Mouse (Mus musculus) left cerebral cortex, postnatal 25 days (tissue): ENCODE results near the gene Rmnd5b. TPM values are rescaled to one million over a fixed set of nuclear protein-coding genes. Genes with fewer than 3 reads are reported as not detected.
"Not testable (repeated sequence)": the region's sequence is repeated elsewhere in the genome, so short reads cannot be mapped to it uniquely, and the experiment has no call there.

Experiments
- DNase-seq, 2 experiments: peaks; one replicate each; pipeline ENCODE4 v3.0.0; 2022; ENCODE audit warnings: low spot score in 2 of 2, mixed read lengths in 1 of 2
- intact Hi-C: fragments of 180-260 bp; cut with DNase I; formaldehyde crosslinking; loops from one replicate; pipeline ENCODE4 v1.15.1; 2025
- total RNA-seq, 2 experiments: library from RNA; stranded (reverse); gene quantifications; 2 replicates each; pipeline ENCODE4 v1.2.3; 2021

The Rmnd5b gene
- 10 to 100 TPM; 55.0 to 60.7 TPM for total RNA-seq

DNA sequence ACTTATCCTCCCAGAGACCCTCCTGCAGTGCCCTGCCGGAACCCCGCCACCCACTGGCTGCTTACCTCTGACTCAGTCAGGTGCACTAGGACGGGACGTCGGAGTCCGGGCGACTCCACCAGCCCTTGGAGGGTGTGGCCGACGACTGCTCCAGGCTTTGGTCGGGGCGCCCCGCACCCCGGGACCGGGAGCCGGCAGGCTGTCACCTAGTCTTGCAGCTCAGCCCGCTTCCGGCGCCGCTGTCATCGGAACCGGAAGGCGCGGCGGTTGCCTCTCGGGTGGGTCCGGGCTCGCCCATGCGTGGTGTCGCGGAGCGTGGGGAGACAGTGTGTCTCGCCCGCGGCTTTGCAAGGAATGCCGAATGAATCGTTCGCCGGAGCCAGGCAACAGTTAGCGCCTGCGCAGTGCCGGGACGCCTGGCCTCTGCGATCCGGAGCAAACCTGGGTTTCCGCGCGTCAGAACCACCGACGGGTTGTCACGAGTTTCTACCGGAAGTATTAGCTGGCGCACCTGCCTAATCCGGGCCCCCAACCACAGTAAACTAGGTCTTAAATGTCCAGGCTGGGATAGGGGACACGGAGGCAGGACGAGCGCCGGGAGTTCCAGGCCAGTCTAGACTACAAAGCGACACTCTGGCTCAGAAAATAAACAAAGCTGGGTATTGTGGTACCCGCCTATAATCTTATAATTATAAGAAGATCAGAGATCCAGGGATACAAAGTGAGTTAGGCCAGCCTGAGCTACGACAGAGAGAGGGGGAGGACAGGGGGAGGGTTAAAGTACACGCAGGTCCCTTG, at the start of gene Rmnd5b:
Gene Rmnd5b, minus strand, starts transcription at position 372 of the 798 bp plus-strand sequence.
- intact Hi-C loops = loop anchor here (1.0 kb wide), 1 partner anchor 16 kb away; the partner anchor contains the start of gene Nhp2

DNA sequence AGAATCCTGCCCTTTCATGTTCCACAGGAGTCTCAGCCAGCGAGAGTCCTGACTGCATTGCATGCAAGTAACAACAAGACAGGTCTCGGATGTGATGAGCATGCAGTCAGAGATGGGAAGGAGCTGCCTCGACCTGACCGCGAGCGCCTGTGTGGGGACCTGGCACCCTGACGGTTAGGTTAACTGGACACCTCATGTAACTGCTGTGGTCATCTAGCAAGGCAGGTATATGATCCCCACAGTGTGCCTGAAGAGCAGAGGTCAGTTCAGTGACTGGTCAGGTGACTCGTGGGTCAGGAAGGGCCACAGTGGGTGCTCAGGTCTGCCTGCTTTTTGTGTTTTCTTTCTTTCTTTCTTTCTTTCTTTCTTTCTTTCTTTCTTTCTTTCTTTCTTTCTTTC, 46.3 kb upstream of the Rmnd5b start:
- no peak for DNase-seq
- intact Hi-C loops = loop anchor here (1.0 to 10.0 kb wide), 2 partner anchors 65 to 397 kb away; partner anchors contain the start of gene Col23a1

More for the DNA sequence above, at the start of gene Rmnd5b:
- DNase-seq = peak; percentile 94 to 97

DNA sequence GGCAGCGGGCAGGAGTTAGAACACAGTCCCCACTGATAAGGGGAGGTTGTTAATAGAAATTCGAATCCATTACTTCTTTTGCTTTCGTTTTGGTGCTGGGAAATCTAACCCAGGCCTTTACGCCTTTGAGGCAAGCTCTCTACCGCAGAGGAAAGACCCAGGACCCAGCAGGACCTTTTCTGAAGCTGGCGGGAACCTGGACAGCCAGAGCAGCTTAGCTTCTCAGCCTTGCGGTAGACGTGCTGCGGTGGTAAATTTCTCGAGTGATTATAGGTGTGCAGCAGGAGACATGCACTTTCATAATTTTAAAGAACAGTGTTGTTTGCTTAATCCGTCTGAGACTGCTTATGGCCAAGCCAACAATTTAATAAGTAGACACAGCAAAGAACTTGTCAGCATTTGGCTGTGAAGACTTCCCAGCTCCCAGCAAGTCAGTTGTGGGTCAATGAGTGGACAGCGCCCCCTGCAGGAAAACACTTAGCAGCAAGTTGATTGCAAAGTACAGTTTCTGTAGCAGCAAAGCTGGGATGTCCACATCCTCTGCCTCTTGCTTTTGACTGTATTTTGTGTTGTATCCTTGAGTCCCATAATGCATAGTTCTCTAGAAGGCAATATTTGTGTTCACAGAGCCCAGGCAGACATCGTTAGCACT, 45.8 kb upstream of the Rmnd5b start:
- DNase-seq = peak; percentile 82 to 88

DNA sequence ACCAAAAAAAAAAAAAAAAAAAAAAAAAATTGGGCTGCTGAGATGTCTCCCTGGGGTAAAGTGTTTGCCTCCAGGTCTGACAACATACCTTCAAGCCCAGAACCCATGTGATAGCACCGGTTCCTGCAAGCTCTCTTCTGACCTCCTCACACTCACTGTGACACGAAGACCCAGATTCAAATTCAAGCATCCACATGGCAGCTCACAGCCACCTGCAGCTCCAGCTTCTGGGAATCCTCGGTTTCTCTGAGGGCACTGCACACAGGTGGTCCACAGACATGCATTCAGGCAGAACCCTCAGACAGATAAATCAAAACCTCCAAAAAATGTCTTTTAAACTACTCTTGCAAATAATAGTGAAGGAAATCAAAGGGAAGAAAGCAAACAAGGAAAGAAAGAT, 43.8 kb upstream of the Rmnd5b start:
- DNase-seq = no peak
- intact Hi-C loops = no loop called here

More for the DNA sequence above, 45.8 kb upstream of the Rmnd5b start:
- intact Hi-C loops = loop anchor here (1.0 to 10.0 kb wide), 2 partner anchors 64 to 397 kb away; partner anchors contain the start of gene Col23a1

DNA sequence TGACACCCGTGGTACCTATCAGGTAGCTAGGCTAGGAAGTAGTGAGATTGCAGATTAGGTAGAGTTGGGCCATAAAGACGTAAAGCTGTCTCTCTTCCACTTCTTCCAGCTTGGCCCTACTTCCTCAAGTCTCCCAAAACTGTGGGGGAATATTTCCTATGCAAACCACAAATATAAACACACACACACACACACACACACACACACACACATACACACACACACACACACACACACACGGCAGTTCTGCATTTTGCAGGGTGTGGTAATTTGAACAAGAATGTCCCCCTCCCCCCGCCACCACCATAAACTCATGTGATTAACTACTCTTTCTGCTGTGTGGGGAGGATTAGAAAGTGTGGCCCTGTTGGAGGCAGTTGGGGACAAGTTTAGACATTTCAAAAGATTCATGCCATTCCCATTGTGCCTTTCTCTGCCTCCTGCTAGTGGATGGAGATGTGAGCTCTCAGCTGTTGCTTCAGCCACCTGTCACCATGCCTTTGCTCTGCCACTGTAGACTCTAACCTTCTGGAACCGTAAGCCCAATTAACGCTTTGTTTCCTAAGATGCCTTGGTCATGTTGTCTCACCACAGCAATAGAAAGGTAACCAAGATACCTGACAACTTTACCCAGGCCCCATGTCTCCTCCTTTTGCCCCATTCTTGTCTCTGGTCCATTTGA, 42.2 kb upstream of the Rmnd5b start:
- intact Hi-C loops = no loop called here
- DNase-seq = no peak

DNA sequence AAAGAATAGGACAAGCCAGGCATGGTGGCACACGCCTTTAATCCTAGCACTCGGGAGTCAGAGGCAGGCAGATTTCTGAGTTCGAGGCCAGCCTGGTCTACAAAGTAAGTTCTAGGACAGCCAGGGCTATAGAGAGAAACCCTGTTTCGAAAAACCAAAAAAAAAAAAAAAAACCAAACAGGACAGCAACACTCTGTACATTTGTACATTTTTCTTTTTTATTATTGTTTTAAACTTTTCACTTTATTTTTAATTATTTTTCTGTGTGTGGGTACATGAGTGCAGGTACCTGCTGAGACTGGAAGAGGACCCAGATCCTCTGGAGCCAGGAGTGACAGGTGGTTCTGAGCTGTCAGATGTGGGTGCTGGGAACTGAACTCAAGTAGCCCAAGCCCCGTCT, 39.7 kb upstream of the Rmnd5b start:
- intact Hi-C loops = no loop called here
- no peak for DNase-seq

DNA sequence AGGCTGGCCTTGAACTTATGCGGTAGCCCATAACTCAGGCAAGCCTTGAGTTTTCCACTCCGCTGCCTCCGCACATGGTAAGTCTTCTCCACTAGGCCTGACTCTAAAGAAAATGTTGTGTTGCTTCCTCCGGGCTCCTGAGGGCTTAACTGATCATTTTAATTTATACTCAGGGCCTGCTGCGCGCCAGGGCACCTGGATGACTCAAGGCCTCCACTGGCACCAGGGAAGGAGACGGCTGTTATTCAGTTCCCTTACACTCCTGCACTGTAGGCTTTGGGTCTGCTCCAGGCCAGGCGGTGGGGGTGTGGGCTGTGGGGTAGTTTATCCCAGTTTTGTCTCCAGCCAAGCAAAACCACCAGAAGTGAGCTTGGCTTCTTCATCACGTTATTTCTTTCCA, 37.6 kb upstream of the Rmnd5b start:
- intact Hi-C loops = no loop called here
- no peak for DNase-seq

DNA sequence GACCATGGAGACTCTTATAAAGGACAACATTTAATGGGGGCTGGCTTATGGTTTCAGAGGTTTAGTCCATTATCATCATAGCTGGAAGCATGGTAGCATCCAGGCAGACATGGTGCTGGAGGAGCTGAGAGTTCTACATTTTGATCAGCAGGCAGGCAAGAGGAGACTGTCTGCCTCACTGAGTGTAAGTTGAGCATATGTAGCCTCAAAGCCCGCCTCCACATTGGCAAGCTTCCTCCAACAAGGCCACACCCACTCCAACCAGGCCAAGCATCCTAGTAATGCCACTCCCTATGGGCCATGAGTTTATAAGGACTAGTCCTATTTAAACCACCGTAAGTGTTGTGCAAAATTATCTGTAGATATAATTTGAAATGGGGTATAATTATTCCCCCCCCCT, 35.7 kb upstream of the Rmnd5b start:
- intact Hi-C loops = no loop called here

DNA sequence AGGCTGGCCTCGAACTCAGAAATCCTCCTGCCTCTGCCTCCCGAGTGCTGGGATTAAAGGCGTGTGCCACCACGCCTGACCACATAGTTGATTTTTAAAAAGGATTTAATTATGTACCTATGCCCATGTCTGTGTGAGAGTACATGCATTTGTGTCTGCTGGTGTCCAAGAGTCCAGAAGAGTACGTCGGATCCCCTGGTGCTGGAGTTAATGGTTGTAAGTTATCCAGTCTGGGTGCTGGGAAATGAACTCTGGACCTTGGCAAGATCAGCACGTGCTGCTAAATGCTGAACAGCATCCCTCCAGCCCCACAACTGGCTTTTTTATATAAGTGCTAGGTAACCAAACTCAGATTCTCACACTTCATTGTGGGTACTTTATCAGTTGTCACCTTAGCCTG, 35.1 kb upstream of the Rmnd5b start:
- intact Hi-C loops = no loop called here

More for the DNA sequence above, 35.7 kb upstream of the Rmnd5b start:
- DNase-seq = no peak

DNA sequence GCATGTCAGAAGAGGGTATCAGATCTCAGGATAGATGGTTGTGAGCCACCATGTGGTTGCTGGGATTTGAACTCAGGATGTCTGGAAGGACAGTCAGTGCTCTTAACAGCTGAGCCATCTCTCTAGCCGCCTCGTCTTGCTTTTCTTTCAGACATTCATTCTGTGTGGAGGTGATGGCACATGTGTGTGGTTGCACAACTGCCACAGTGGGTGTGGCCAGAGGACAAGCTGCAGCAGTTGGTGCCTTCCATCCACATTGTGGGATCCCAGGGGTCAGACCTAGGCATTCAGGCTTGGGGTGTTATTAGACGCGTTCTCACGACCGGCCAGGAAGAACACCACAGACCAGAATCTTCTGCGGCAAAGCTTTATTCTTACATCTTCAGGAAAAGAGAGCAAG, 29.1 kb upstream of the Rmnd5b start:
- intact Hi-C loops, DNase-seq: not testable (repeated sequence)

More for the DNA sequence above, 35.1 kb upstream of the Rmnd5b start:
- DNase-seq = no peak

DNA sequence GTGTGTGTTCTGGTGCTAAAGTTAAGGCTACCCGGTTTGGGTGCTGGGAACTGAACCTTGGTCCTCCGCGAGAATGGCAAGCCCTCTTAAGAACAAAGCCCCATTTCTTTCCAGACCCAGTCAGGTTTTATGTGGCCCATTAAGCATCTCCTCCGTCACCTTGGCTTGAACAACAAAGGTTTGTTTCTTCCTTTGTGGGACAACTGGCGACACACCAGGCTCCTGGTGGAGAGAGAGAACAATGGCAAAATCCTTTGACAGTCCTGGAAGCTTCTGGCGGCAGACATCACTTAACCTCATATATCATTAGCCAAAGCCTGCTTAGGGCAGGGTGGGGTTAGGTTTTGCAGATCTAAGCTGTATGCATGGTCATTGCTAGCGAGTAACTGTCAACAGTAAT, 26.9 kb upstream of the Rmnd5b start:
- no peak for DNase-seq
- intact Hi-C loops = no loop called here

DNA sequence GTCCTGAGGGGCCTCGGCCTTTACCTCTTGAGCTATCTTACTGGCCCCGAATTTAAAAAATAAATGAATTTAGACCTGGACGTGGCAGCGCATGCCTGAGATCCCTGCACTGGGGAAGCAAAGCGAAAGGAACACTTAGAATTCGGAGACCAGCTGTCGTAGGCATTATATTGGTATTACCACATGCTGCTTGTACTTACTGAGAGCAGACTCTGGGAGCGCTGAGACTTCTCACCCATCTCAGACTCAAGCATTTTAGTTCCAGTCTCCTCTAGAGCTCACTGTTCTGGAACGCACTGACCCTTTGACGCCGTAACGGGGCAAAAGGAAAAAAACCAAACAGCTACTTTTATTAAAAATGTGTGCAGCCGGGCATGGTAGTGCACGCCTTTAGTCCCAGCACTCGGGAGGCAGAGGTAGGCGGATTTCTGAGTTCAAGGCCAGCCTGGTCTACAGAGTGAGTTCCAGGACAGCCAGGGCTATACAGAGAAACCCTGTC, 26.2 kb upstream of the Rmnd5b start:
- DNase-seq = no peak
- intact Hi-C loops = no loop called here

DNA sequence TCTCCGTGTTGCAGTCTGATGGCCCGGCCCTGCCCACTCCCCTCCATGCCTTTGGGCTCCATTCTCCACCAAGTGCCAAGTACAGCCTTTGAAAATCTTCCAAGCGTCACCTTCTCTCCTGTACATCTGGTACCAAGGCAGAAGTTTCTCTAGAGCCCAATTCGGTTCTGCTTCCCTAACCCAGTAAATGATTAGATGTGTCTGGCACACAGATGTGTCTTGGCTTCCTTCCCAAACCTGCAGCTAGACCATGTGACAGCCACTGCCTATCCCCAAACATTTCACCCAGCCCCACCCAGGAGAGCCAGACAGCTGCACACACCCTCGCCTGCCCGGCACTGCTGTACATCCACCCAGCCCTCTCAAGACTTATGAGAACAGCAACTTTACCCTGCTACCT, 23.0 kb upstream of the Rmnd5b start:
- intact Hi-C loops = no loop called here
- DNase-seq = peak; percentile 38 to 45

DNA sequence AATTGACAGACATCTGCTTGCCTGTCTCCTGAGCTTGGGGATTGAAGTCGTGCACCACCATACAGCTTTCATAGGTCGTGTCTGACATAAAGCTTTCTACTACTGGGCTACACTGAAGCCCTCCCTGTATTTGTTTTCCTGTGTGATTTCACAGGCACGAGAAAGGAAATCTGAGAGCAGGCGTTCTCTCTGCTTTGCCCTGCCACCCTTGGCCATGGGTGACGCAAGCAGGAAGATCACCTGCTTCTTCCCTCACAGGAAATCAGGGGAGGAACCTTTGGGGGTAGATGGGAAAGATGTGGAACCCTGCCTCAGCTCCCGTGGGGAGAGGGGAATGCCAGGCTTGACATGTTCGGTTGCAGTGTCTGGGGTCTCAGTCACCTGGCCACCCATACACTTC, 22.6 kb upstream of the Rmnd5b start:
- intact Hi-C loops = no loop called here
- no peak for DNase-seq

DNA sequence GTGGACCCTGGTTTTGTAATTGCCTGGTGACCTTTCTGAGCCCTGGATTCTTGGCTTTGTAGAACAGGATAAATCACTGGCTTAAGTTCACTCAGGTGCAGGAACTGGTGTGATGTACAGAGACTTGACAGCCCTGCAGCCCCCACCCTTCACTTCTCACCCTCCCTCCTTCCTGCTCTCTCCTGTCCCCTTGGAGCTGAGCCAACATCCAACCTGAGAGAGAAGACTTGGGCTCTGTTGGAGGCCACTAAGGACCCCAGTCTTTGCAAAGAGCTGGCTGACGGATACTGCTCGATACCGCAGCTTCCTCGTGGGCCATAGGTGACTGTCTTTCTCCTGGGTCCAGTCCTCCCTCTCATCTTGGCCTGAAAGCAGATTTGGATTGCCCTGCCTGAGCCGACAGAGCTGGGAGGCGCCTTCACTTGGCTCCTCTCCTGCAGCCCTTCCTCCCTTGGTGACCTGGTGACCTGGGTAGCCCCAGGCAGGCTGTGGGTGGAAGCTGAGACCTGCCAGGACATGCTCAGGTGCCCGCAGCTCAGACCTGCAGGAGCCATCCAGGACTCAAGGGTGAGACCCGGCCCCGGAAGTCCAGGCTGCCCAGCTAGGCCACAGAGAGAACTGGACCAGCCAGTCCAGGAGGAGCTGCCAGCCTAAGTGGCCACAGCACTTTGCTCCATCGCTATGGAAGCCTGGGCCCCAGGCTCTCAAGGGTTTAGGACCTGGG, 21.3 kb upstream of the Rmnd5b start:
- intact Hi-C loops = no loop called here
- no peak for DNase-seq

DNA sequence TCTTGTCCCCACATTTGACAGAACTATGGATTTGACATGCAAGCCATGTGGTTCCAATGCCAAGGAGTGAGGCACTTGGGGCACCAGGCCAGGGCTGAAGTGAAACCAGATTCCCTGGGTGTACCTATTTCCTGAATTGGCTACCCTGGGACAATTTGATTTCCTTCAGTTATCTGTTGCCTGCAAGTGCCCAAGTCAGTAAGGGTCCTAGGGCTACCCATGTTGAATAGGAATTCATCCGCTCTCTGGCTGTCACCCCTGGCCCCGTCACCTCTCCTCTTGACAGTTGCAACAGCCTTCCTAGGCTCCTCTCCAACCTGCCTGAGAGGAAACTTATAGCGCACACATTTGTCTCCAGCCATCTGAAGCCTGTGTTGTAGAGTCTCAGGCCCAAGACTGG, 19.2 kb upstream of the Rmnd5b start:
- intact Hi-C loops = no loop called here
- DNase-seq = no peak

DNA sequence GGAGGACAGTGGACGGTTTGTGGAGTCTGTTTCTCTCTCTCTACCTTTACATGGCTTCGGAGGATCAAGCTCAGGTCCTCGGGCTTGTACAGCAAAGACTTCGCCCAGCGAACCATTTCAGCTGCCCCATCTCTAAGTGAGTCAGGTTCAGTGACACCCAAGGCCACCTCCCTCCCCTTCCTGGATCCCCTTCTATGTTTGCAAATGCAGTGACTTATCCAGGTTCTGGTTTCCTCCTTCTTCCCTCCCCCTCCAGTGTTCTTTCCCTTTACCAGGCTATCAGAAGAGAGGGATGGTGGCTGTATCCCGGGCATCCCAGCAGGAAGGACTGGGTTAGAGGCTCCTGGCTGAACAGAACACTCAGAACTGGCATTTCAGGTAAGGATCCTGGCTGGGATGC, 18.0 kb upstream of the Rmnd5b start:
- intact Hi-C loops = no loop called here

DNA sequence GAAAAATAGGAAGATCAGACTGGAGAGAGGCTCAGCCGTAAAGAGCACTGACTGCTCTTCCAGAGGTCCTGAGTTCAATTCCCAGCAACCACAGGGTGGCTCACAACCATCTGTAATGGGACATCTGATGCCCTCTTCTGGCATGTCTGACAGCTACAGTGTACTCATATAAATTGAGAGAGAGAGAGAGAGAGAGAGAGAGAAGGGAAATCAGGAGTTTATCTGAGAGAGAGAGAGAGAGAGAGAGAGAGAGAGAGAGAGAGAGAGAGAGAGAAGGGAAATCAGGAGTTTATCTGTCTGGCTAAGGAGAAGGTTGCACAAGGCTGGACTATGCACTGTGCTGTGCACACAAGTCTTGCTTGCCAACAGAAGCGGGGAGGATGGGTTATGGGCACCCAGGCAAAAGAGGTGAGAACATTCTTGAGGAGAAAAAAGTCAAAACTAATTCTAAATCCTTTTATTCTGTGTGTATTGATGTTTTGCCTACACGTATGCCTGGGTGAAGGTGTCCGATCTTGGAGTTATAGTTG, 17.3 kb upstream of the Rmnd5b start:
- DNase-seq = no peak
- intact Hi-C loops = no loop called here

More for the DNA sequence above, 18.0 kb upstream of the Rmnd5b start:
- DNase-seq = no peak
